Mouse (Mus musculus) neural tube, embryonic 14.5 days (tissue): ENCODE data around the gene Wdr18. TPM values are rescaled to one million over a fixed set of nuclear protein-coding genes. Genes with fewer than 3 reads are reported as not detected.

Source experiments
- ATAC-seq: fragments of 200-750 bp; cut with Nextera tagmentation; 2 replicates; pipeline ENCODE4 v1.8.0; 2017; ENCODE audit warnings: low read depth, mild to moderate bottlenecking, moderate TSS enrichment, moderate library complexity
- H3K27ac ChIP-seq: fragments of 300-500 bp; sonication (generic); 2 replicates; pipeline ENCODE4 v1.5.1; 2014; ENCODE audit warnings: low read depth, mild to moderate bottlenecking, control low read depth, low read length, moderate library complexity, mixed read lengths
- H3K27me3 ChIP-seq: fragments of 300-500 bp; sonication (generic); 2 replicates; pipeline ENCODE4 v1.6.1; 2014; ENCODE audit warnings: low read length; ENCODE audit not compliant: control insufficient read depth, insufficient read depth
- H3K36me3 ChIP-seq: fragments of 300-500 bp; sonication (generic); 2 replicates; pipeline ENCODE4 v1.6.1; 2014; ENCODE audit warnings: low read length, mixed read lengths; ENCODE audit not compliant: control insufficient read depth, insufficient read depth
- H3K4me1 ChIP-seq: fragments of 300-500 bp; sonication (generic); 2 replicates; pipeline ENCODE4 v1.6.1; 2014; ENCODE audit warnings: low read length; ENCODE audit not compliant: control insufficient read depth, insufficient read depth
- H3K4me2 ChIP-seq: fragments of 300-500 bp; sonication (generic); 2 replicates; pipeline ENCODE4 v1.6.1; 2014; ENCODE audit warnings: mild to moderate bottlenecking, low read depth, low read length, control low read depth
- H3K4me3 ChIP-seq: fragments of 300-500 bp; sonication (generic); 2 replicates; pipeline ENCODE4 v1.5.1; 2014; ENCODE audit warnings: low read depth, low read length, control low read depth, mixed read lengths
- H3K9ac ChIP-seq: fragments of 300-500 bp; sonication (generic); replicated peaks from 2 replicates; pipeline ENCODE4 v1.6.1; 2014; ENCODE audit warnings: low read depth, mild to moderate bottlenecking, control low read depth, low read length, mixed read lengths
- H3K9me3 ChIP-seq: fragments of 300-500 bp; sonication (generic); 2 replicates; pipeline ENCODE4 v1.6.1; 2016; ENCODE audit warnings: low read length; ENCODE audit not compliant: control insufficient read depth
- WGBS: fragments of 180-500 bp; shearing (Covaris S2); extraction: QIAGEN DNeasy Blood & Tissue Kit; methylation state at CpG from one replicate; pipeline ENCODE4 v1.1.7; 2014; 5-methylcytosine and 5-hydroxymethylcytosine counted together
- polyA plus RNA-seq: library from polyadenylated mRNA; unstranded; fragments of >200 nt; fragmentation: Nextera tagmentation; extraction: Ambion mirVana; gene quantifications from 2 replicates; pipeline ENCODE4 v1.2.1, GENCODE M21; 2014

Wdr18 gene
- polyA plus RNA-seq, 1 experiment from 2014 or later, result 103 TPM

DNA sequence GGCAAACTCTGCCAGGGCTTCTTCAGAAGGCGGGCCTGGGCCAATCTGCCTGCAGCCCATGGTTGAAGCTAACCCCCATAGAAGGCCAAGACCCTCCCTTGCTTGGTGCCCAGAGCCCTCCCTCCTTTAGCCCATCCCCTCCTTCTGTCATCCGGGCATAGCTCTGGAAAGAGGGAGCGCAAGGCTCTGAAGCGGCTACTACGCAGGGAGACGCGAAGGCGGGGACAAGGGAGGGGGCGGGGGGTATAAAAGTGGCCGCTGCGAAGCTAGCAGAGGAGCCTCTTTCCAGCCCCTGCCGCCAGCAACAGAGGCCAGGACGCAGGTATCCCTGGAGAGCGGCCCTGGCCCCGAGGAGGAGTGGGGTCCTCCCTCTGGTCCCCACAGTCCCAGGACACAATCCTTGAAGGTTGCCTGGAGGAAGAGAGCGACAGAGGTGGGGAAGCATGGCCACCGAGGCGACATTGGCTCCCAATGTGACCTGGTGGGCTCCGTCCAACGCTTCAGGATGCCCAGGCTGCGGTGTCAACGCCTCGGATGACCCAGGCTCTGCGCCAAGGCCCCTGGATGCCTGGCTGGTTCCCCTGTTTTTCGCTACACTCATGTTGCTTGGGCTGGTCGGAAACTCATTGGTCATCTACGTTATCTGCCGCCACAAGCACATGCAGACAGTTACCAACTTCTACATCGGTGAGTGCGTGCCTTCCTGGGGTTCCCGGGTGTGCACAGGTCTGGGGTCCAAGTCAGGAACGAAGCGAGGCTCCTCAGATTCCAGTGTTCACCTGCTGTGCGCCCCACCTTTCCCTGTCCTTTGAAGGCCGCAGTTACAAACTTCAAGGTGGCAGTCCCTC, 41.5 kb upstream of the Wdr18 start:
- WGBS, result 2% methylated on average over 35 of the region's 35 CpGs
- no peak overlapping the region for H3K9ac ChIP-seq
- H3K27me3 ChIP-seq, result peaks cover 60% of the 10 kb centered on the region
- no peaks in the 10 kb centered on the region for H3K36me3 ChIP-seq
- no peak for ATAC-seq
- H3K27ac ChIP-seq, result no peak overlapping the region
- peaks cover 25% of the 10 kb centered on the region for H3K4me1 ChIP-seq
- H3K4me3 ChIP-seq, result peak overlapping the region; percentile 9; the same call in 1 of the 2 replicates
- H3K4me2 ChIP-seq, result peak overlapping the region; percentile 8; the same call in 1 of the 2 replicates
- no peaks in the 10 kb centered on the region for H3K9me3 ChIP-seq

DNA sequence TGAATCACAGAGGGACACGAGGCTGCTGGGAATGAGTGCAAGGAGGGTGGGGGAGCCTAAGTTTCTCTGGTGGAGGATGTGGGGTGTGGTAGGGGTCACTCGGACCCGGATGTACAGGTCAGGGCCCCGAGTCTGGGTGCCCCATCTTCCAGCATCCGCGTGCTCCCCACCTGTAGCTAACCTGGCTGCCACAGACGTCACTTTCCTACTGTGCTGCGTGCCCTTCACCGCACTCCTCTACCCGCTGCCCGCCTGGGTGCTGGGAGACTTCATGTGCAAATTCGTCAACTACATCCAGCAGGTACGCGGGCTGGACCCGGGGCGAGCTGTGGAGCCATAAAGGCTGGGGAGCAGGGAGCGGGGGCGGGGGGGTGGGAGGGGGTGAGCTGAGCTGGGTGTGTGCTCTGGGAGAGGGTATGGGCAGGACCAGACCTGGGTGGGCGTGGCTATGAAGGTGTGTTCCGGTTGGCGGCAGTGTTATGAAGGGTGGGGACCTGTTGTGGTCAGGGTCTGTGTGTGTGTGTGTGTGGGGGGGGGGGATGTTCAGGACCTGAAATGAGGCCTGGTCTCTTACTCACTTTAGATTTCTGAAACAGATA, 40.6 kb upstream of the Wdr18 start:
- H3K4me3 ChIP-seq, result no peak overlapping the region
- no peak overlapping the region for H3K4me2 ChIP-seq
- H3K9ac ChIP-seq, result no peak overlapping the region
- H3K36me3 ChIP-seq, result no peaks in the 10 kb centered on the region
- H3K27me3 ChIP-seq, result peaks cover 60% of the 10 kb centered on the region
- ATAC-seq, result no peak
- WGBS, result 2% methylated on average over 21 of the region's 21 CpGs
- H3K27ac ChIP-seq, result no peak overlapping the region
- peaks cover 22% of the 10 kb centered on the region for H3K4me1 ChIP-seq
- no peaks in the 10 kb centered on the region for H3K9me3 ChIP-seq

DNA sequence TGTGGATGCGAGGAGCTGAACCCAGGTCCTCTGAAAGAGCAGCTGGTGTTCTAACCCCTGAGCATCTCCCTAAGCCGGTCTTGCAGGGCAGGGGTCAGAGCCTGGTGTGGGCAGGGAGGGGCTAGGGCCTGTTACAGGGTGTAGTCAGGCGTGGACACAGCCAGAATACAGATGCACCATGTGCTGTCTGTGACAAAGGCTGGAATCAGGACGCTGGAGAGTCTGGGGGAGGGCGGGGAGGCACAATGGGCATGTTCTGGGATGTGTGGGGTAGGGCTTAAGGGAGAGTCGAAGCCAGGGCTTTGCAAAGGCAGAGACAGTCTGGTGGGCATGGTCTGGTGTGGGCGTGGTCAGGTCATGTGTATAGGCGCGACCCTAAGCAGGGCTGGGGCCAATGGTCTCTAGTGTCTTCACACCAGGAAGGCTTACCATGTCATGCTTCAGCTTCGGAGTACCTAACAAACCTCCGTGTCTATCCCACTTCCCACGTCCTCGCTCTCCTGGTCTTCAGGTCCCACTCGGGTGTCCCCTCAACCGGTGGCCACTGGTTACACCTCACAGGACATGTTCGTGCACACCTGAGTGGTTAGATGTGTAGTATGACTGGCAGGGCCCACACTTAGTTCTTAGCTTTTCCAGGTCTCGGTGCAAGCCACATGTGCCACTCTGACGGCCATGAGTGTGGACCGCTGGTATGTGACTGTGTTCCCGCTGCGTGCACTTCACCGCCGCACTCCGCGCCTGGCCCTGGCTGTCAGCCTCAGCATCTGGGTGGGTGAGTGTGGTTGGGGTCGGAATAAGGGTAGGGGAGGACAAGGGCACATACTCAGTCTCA, 39.7 kb upstream of the Wdr18 start:
- no peaks in the 10 kb centered on the region for H3K9me3 ChIP-seq
- no peak overlapping the region; the same call in 1 of the 2 replicates for H3K4me3 ChIP-seq
- 14% methylated on average over 26 of the region's 26 CpGs for WGBS
- peak overlapping the region; percentile 44; the same call in 1 of the 2 replicates for H3K4me2 ChIP-seq
- ATAC-seq, result no peak
- H3K4me1 ChIP-seq, result peaks cover 16% of the 10 kb centered on the region
- peaks cover 60% of the 10 kb centered on the region for H3K27me3 ChIP-seq
- 0 out of 2 replicates have a peak overlapping the region, but pooled peaks have one; percentile 7 for H3K9ac ChIP-seq
- no peak overlapping the region for H3K27ac ChIP-seq
- H3K36me3 ChIP-seq, result no peaks in the 10 kb centered on the region

DNA sequence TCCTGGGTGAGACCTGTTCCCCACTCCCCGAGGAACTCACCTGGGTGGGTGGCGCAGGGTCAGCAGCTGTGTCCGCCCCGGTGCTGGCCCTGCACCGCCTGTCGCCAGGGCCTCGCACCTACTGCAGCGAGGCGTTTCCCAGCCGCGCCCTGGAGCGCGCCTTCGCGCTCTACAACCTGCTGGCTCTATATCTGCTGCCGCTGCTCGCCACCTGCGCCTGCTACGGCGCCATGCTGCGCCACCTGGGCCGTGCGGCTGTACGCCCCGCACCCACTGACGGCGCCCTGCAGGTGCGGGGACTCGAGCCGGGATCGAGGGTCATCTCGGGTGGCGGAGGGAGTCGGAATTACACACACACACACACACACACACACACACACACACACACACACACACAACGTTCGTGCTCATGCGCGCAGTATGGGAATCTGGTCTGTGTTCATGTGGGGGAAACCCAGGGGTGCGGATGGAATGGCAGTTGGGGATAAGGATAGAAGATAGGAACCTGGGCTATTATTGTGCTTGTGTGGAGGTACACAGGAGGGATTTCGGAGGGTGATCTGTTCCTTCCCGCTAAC, 38.9 kb upstream of the Wdr18 start, which contains the start of gene R3hdm4:
Gene R3hdm4 (minus strand): TSS at position 251 of the 578 bp plus-strand sequence.
- Histone ChIP-seq H3K9me3 (no peaks in the 10 kb centered on the region), H3K4me3 (peak within 1 kb of the TSS; percentile 12), H3K27me3 (peaks cover 60% of the 10 kb centered on the region), H3K4me2 (peak within 1 kb of the TSS; percentile 44), H3K36me3 (no peaks in the 10 kb centered on the region), H3K4me1 (peaks cover 10% of the 10 kb centered on the region), H3K9ac (0 out of 2 replicates have a peak within 1 kb of the TSS, but pooled peaks have one; percentile 32), H3K27ac (no peak within 1 kb of the TSS)
- WGBS, result 3% methylated on average over 34 of the region's 41 CpGs
- ATAC-seq, result no peak

DNA sequence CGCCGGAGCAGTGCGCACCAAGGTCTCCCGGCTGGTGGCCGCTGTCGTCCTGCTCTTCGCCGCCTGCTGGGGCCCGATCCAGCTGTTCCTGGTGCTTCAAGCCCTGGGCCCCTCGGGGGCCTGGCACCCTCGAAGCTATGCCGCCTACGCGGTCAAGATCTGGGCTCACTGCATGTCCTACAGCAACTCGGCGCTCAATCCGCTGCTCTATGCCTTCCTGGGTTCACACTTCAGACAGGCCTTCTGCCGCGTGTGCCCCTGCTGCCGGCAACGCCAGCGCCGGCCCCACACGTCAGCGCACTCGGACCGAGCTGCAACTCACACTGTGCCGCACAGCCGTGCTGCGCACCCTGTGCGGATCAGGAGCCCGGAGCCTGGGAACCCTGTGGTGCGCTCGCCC, 38.4 kb upstream of the Wdr18 start:
- Histone ChIP-seq H3K4me2 (peak overlapping the region; percentile 44), H3K9ac (0 out of 2 replicates have a peak overlapping the region, but pooled peaks have one; percentile 32), H3K4me3 (peak overlapping the region; percentile 12), H3K4me1 (peaks cover 11% of the 10 kb centered on the region), H3K27me3 (peaks cover 60% of the 10 kb centered on the region), H3K36me3 (no peaks in the 10 kb centered on the region), H3K27ac (no peak overlapping the region), H3K9me3 (no peaks in the 10 kb centered on the region)
- WGBS, result 2% methylated on average over 34 of the region's 34 CpGs
- ATAC-seq, result no peak

DNA sequence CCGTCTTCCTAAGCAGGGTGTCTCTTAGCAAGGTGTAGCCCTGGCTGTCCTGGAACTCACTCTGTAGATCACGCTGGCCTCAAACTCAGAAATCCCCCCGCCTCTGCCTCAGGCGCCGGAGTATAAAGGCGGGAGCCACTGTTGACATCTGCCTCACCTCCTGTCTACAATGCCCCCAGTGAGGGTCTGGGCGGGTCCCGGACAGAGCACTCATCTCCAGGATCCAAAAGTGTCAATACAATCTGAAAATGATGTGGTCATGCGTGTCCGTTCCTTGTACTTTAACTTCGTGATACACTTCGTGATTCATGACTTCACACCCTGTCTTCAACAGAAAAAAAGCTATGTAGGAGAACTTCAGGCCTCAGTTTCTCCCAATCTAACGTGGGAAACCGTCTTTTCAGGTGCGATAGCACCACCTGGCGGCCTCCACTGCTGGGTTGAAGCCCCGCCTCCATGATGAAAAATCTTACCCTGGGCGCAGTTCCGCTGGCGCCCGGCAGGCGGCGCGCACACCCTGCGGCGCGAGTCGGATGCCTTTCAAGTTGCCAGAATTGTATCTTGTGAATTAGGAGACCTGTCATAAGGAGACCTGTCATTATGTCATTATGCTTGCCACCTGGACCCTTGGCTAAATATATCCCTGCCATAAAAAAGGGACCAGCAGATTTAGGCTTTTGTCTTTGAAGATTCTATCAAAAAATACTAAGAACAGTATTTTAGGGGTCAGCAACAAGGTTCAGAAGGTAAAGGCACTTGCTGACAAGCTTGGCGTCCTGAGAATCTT, 34.8 kb upstream of the Wdr18 start:
- no peak overlapping the region for H3K27ac ChIP-seq
- no peak for ATAC-seq
- H3K27me3 ChIP-seq, result peaks cover 32% of the 10 kb centered on the region
- peaks cover 14% of the 10 kb centered on the region for H3K4me1 ChIP-seq
- H3K36me3 ChIP-seq, result no peaks in the 10 kb centered on the region
- no peak overlapping the region for H3K4me3 ChIP-seq
- no peak overlapping the region for H3K9ac ChIP-seq
- H3K4me2 ChIP-seq, result peak overlapping the region; percentile 83; the same call in 1 of the 2 replicates
- WGBS, result 10% methylated on average over 29 of the region's 29 CpGs
- H3K9me3 ChIP-seq, result no peaks in the 10 kb centered on the region

DNA sequence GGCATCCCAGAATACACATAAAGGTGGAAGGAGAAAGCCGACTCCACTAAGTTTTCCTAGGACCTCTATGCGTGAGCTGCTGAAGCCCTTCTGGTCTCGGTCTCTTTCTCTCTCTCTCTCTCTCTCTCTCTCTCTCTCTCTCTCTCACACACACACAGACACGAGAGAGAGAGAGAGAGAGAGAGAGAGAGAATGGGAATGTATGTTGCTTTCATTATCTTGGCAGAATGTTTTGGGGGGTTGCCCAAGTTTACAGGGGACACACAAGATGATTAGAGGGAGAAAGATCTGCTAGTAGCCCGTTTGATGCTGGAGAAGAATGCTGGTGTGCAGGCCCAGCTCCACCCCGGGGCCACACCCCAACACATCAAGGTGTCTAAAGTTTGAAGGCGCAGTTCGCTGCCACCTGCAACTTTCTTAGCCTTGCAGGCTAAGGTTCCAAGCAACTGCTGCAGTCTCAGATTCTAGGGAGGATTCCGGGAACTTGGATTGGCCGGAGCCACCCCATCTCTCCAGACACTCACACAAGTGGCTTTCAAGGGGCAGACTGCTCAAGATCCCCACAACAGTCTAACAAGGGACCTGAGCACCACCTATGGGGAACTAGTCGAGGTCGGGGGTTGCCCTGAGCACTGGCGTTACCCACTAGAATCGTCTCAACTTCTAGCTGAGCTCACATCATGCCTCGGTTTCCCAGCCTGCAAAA, 34.0 kb upstream of the Wdr18 start:
- no peak for ATAC-seq

More for the DNA sequence above, 34.0 kb upstream of the Wdr18 start:
- H3K27me3 ChIP-seq, result peaks cover 24% of the 10 kb centered on the region
- H3K9ac ChIP-seq, result peak overlapping the region; percentile 91
- H3K9me3 ChIP-seq, result no peaks in the 10 kb centered on the region
- H3K36me3 ChIP-seq, result 0 out of 2 replicates have a peak, but pooled peaks cover 2% of the 10 kb centered on the region
- peak overlapping the region; percentile 88 for H3K4me3 ChIP-seq
- no peak overlapping the region; the same call in 1 of the 2 replicates for H3K27ac ChIP-seq
- peak overlapping the region; percentile 83 for H3K4me2 ChIP-seq
- 11% methylated on average over 15 of the region's 15 CpGs for WGBS
- peaks cover 16% of the 10 kb centered on the region for H3K4me1 ChIP-seq
